Comparison of ENCODE assay signal across 10 mouse cellular contexts in the genomic region with DNA sequence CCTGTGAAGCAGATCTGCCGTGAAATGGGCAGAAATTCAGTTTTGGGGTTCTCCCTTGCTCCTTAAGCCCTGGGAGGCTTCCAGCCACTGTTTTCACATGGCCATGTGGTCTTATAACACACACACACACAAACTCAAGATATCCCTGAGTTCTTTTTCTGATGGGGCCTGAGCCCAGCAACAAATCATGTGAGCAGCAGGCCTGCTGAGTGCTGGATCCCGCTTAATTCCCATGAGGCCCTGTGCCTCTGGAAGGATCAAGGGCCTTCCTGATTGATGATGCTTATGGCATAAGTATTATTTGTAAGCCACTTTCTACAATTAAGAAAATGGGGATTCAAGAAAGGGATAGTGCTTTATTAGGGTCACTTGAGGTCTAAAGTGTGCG. TPM values are rescaled to one million over a fixed set of nuclear protein-coding genes. Genes with fewer than 3 reads are reported as not detected.
A peak's percentile ranks its signal among the peaks of the same experiment; 100 is the strongest.
DNase-seq lines count a peak whose midpoint lies in the region; ATAC-seq and TF ChIP-seq lines count a peak whose summit lies in the region.
"Had no signal": no experiment of that assay in that cellular context is flagged by ENCODE, and none has a peak within 500 bp of the region (broad histone marks: within the 10 kb centered on the region; RNA-seq: fewer than 3 reads in every experiment).

No protein-coding gene starts in this region.

- no peaks in the 10 kb centered on the region for H3K27me3 ChIP-seq in heart, embryonic 16.5 days (ENCODE audit: control insufficient read depth, insufficient read depth, low read length)
- no peaks in the 10 kb centered on the region for H3K27me3 ChIP-seq in hindbrain, embryonic 15.5 days
- no peaks in the 10 kb centered on the region for H3K27me3 ChIP-seq in midbrain, embryonic 15.5 days (replicated peaks)

- H3K27ac ChIP-seq in heart, embryonic 16.5 days (ENCODE audit: low read length): peak overlapping the region; percentile 9; the same call in 1 of the 2 replicates
- peak overlapping the region; percentile 37 for H3K27ac ChIP-seq in bone marrow macrophage, adult 2 months (ENCODE audit: insufficient read depth, low read depth, low read length)
- peak overlapping the region; percentile 30 for H3K27ac ChIP-seq in hindbrain, embryonic 15.5 days (replicated peaks)
- 0 out of 2 replicates have a peak overlapping the region, but pooled peaks have one; percentile 49 for H3K27ac ChIP-seq in midbrain, embryonic 15.5 days

- 87% methylated on average over 3 of the region's 3 CpGs for WGBS in heart, embryonic 16.5 days
- 68% methylated on average over 3 of the region's 3 CpGs for WGBS in hindbrain, embryonic 15.5 days
- 71% methylated on average over 3 of the region's 3 CpGs for WGBS in midbrain, embryonic 15.5 days

- peaks cover 11% of the 10 kb centered on the region for H3K4me1 ChIP-seq in heart, embryonic 16.5 days (ENCODE audit: control insufficient read depth, insufficient read depth, low read length)
- H3K4me1 ChIP-seq in bone marrow macrophage, adult 2 months (ENCODE audit: control insufficient read depth, insufficient read depth, low read length): peaks cover 18% of the 10 kb centered on the region
- peaks cover 54% of the 10 kb centered on the region for H3K4me1 ChIP-seq in hindbrain, embryonic 15.5 days (replicated peaks)
- peaks cover 45% of the 10 kb centered on the region for H3K4me1 ChIP-seq in midbrain, embryonic 15.5 days

- ATAC-seq in heart, embryonic 16.5 days (replicated peaks; ENCODE audit: extremely low read depth, insufficient read depth, low FRiP score): no peak
- no peak for ATAC-seq in hindbrain, embryonic 15.5 days (ENCODE audit: low FRiP score, low read depth)
- ATAC-seq in midbrain, embryonic 15.5 days (replicated peaks): no peak
- ATAC-seq: inflammation-experienced regulatory T-cells, adult 6 months had no signal

- TF ChIP-seq POLR2A in bone marrow macrophage, adult 2 months (IDR thresholded peaks at IDR 0.05; ENCODE audit: borderline replicate concordance, low read depth, low read length): no peak

- TF ChIP-seq CTCF in bone marrow macrophage, adult 2 months (IDR thresholded peaks at IDR 0.05; ENCODE audit: low read depth, low read length): no peak

- no peaks in the 10 kb centered on the region for H3K9me3 ChIP-seq in heart, embryonic 16.5 days (replicated peaks; ENCODE audit: control insufficient read depth, low read length)
- H3K9me3 ChIP-seq in hindbrain, embryonic 15.5 days: no peaks in the 10 kb centered on the region
- H3K9me3 ChIP-seq in midbrain, embryonic 15.5 days: no peaks in the 10 kb centered on the region

- no peak overlapping the region for H3K4me3 ChIP-seq in heart, embryonic 16.5 days (ENCODE audit: low read length)
- no peak overlapping the region for H3K4me3 ChIP-seq in bone marrow macrophage, adult 2 months (ENCODE audit: insufficient read depth, low read length)
- H3K4me3 ChIP-seq in hindbrain, embryonic 15.5 days: no peak overlapping the region
- peak overlapping the region; percentile 84; the same call in 1 of the 2 replicates for H3K4me3 ChIP-seq in midbrain, embryonic 15.5 days

- no peak overlapping the region for H3K4me2 ChIP-seq in heart, embryonic 16.5 days (ENCODE audit: low read depth, low read length)
- H3K4me2 ChIP-seq in hindbrain, embryonic 15.5 days: peak overlapping the region; percentile 72
- H3K4me2 ChIP-seq in midbrain, embryonic 15.5 days: peak overlapping the region; percentile 88

- intact Hi-C loops in heart, postnatal 25 days (cut with DNase I): no loop called here

- no peak overlapping the region for H3K9ac ChIP-seq in heart, embryonic 16.5 days (ENCODE audit: low read length)
- 0 out of 2 replicates have a peak overlapping the region, but pooled peaks have one; percentile 3 for H3K9ac ChIP-seq in hindbrain, embryonic 15.5 days
- no peak overlapping the region for H3K9ac ChIP-seq in midbrain, embryonic 15.5 days

- no peaks in the 10 kb centered on the region for H3K36me3 ChIP-seq in heart, embryonic 16.5 days (ENCODE audit: control insufficient read depth, insufficient read depth)
- no peaks in the 10 kb centered on the region for H3K36me3 ChIP-seq in hindbrain, embryonic 15.5 days
- H3K36me3 ChIP-seq in midbrain, embryonic 15.5 days (replicated peaks): no peaks in the 10 kb centered on the region

- DNase-seq in heart, postnatal 25 days (ENCODE audit: low spot score): no peak
- DNase-seq in adrenal gland, adult (ENCODE audit: inconsistent age in 2 of 2, low spot score in 1 of 2): no peak
- no peak for DNase-seq in cerebellum, adult 11-12 months
- DNase-seq in ovary, adult 18-20 months (ENCODE audit: low spot score): no peak
- DNase-seq: right cerebral cortex, postnatal 25 days had no signal

RNA-seq across cellular contexts. Expression of a gene that starts 2.5 kb away (rescaled TPM):
- polyA plus RNA-seq in heart, embryonic 16.5 days (2015; fragmentation: Nextera tagmentation; extraction: Ambion mirVana): 10.1 and 10.9 TPM in 2 replicates
- 10 to 100 TPM; 17.8 to 18.9 TPM for total RNA-seq in heart, postnatal 25 days (2021)
- 12.8 and 17.0 TPM in 2 replicates for polyA plus RNA-seq in bone marrow macrophage, adult 2 months (2012; ENCODE audit: insufficient read depth, insufficient read length, missing spikeins)
- polyA plus RNA-seq in hindbrain, embryonic 15.5 days (2015; fragmentation: Nextera tagmentation; extraction: Ambion mirVana): 66.2 and 68.6 TPM in 2 replicates
- 67.0 and 69.2 TPM in 2 replicates for polyA plus RNA-seq in midbrain, embryonic 15.5 days (2015; fragmentation: Nextera tagmentation; extraction: Ambion mirVana)
